Mouse (Mus musculus) erythroblast, embryonic 14.5 days (primary cell): ENCODE measurements around the gene Dlgap4.

ENCODE experiments used
- GATA1 ChIP-seq: IDR thresholded peaks from 2 replicates; pipeline ENCODE4 v1.6.1; 2012; ENCODE audit warnings: low read length, inconsistent platforms, mixed read lengths
- TAL1 ChIP-seq: IDR thresholded peaks from 3 replicates; pipeline ENCODE4 v1.6.1; 2012; ENCODE audit warnings: low read length, inconsistent platforms, mixed read lengths

DNA sequence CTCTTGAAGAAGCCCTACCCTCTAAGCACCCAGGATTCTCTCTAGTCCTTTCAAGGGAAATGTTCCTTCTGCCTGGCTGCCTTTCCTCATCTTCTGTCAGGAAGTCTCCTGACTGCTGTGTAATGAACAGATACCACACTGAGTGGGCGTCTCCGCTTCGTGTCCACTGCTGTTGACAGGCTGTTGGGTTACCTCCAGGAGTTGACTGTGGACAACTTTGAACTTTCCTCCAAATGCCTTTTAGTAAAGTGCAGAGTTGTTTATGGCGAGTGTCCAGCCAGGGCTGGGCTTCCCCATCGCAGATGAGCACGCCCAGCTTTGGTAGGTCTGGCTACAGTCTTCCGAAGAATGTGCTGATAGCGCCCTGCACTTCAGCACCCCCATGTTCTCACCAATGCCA is 13.0 kb downstream of the Dlgap4 start:
- TF ChIP-seq TAL1 (no peak), GATA1 (no peak)
